Mouse (Mus musculus) bone marrow macrophage, adult 2 months (primary cell): Measurements from ENCODE around the gene Ank3. TPM values are rescaled to one million over a fixed set of nuclear protein-coding genes. Genes with fewer than 3 reads are reported as not detected.

Experiments
- H3K27ac ChIP-seq: 2 replicates; pipeline ENCODE4 v1.5.1; 2012; ENCODE audit warnings: low read depth, low read length; ENCODE audit not compliant: insufficient read depth
- H3K4me1 ChIP-seq: 2 replicates; pipeline ENCODE4 v1.6.1; 2012; ENCODE audit warnings: low read length; ENCODE audit not compliant: control insufficient read depth, insufficient read depth
- H3K4me3 ChIP-seq: 2 replicates; pipeline ENCODE4 v1.5.1; 2012; ENCODE audit warnings: mild to moderate bottlenecking, low read length, moderate library complexity; ENCODE audit not compliant: insufficient read depth
- CTCF ChIP-seq: IDR thresholded peaks from 2 replicates; pipeline ENCODE4 v1.5.1; 2012; ENCODE audit warnings: low read depth, mild to moderate bottlenecking, low read length, moderate library complexity
- POLR2A ChIP-seq: IDR thresholded peaks from 2 replicates; pipeline ENCODE4 v1.6.1; 2012; ENCODE audit warnings: mild to moderate bottlenecking, low read depth, low read length, borderline replicate concordance
- polyA plus RNA-seq: library from polyadenylated mRNA; stranded (reverse); fragments of >200 nt; gene quantifications from 2 replicates; pipeline ENCODE4 v1.2.4, GENCODE M21; 2012; ENCODE audit not compliant: missing spikeins, insufficient read depth, insufficient read length

Ank3 gene
- polyA plus RNA-seq, 1 experiment = 1.5 TPM

GRCm38 (mm10) chr10:69726265-69726664, 327.7 kb downstream of the Ank3 start:
- Histone ChIP-seq H3K27ac (no peak overlapping the region), H3K4me3 (no peak overlapping the region), H3K4me1 (no peaks in the 10 kb centered on the region)
- no peak for TF ChIP-seq CTCF
- no peak for TF ChIP-seq POLR2A

GRCm38 (mm10) chr10:69726806-69727205, 328.2 kb downstream of the Ank3 start:
- TF ChIP-seq CTCF (no peak), POLR2A (no peak)
- Histone ChIP-seq H3K4me1 (no peaks in the 10 kb centered on the region), H3K4me3 (no peak overlapping the region), H3K27ac (no peak overlapping the region)

GRCm38 (mm10) chr10:69728876-69729275, 330.3 kb downstream of the Ank3 start:
- H3K4me1 ChIP-seq = no peaks in the 10 kb centered on the region
- no peak for TF ChIP-seq POLR2A
- no peak for TF ChIP-seq CTCF
- no peak overlapping the region for H3K4me3 ChIP-seq
- no peak overlapping the region for H3K27ac ChIP-seq

DNA sequence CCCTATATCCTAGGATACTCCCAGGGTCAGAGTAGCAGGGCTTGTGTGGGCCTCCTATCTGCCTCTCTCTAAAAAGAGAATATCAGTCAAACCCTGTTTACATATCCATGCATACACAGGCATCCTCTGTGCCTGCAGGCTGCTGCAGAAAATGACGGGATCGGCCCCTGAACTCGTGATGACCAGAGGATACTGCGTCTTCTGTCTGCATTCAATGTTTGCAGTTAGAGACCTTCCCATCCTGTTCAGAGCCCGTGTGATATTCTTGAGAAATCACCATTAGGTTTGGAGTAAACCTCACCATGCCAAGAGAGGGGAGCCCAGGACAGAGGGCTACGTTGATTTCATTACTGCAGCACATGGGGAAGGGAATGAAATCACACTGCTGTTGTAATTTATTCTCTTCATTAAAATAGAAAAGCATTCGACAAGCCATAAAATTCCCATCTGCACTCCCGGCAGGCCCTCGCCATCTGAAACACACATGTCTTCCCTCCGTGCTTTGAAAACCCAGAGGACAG, 331.8 kb downstream of the Ank3 start:
- Histone ChIP-seq H3K4me1 (no peaks in the 10 kb centered on the region), H3K4me3 (no peak overlapping the region), H3K27ac (no peak overlapping the region)
- TF ChIP-seq POLR2A (no peak), CTCF (no peak)

GRCm38 (mm10) chr10:69731341-69731740, 332.8 kb downstream of the Ank3 start:
- Histone ChIP-seq H3K27ac (no peak overlapping the region), H3K4me1 (no peaks in the 10 kb centered on the region), H3K4me3 (no peak overlapping the region)
- TF ChIP-seq POLR2A (no peak), CTCF (no peak)

DNA sequence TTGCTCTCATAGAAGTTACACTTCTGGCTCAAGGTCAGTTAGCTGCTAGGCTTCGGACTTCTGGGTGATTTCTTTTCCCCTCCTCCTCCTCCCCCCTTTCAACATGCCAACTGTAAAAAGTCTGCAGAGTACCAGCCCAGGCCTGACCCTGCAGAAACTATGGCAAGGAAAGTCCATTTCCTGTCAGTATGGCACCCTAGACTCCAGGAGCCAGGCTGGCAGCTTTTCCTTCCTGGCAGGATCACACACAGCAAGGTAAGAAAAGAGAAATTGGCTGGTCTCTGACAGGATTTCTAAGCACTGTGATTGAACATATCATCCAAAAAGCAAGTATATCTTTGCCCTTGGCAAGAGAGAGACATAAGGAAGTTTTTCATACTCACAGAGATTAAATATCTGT, 333.3 kb downstream of the Ank3 start:
- no peak overlapping the region for H3K27ac ChIP-seq
- TF ChIP-seq CTCF (no peak), POLR2A (no peak)
- H3K4me1 ChIP-seq = no peaks in the 10 kb centered on the region
- H3K4me3 ChIP-seq = no peak overlapping the region

DNA sequence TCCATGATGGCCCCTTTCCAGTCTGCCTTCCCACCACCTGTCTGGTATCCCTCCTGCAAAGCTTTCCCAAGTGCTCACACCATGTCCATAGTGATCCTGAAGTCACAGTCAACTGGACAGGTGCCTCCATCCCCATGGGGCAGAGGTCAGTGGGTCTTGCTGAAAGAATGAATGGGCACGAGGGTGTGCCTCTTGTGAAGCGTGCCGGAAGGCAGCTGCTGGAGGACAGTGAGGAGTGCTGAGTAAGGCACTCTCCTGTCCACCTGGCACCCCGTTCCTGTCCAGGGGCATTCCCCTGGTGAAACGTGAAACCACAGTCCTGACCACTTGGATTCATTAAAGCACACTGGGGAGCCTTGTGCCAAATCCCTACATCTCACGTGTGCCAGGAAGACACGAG, 337.7 kb downstream of the Ank3 start:
- H3K4me3 ChIP-seq = no peak overlapping the region
- H3K27ac ChIP-seq = no peak overlapping the region
- no peaks in the 10 kb centered on the region for H3K4me1 ChIP-seq
- TF ChIP-seq POLR2A (no peak), CTCF (no peak)

DNA sequence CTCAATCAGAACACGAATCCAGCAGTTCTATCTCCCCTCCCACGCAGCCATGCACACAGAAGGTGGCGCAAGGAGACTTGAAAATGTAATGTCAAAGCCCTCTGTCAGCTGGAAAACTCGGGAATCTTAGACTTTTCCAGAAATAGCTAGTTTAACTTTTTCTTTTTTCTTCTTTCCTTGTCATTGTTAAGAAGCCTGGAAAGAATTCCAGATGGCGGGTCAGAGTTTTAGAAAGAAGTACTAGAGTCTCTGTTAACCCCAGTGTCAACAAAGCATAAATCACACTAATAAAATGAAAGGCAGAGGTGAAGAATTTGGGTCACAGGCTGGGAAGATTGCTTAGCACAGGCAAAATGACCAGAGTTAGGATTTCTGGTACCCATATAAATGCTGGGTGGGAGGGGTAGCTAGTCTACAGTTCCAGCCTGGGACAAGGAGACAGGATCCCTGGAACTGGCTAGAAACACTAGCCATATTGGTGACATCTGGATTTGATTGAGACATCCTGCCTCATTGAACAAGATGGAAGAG, 340.2 kb downstream of the Ank3 start:
- H3K27ac ChIP-seq = no peak overlapping the region
- H3K4me1 ChIP-seq = no peaks in the 10 kb centered on the region
- TF ChIP-seq POLR2A (no peak), CTCF (no peak)
- H3K4me3 ChIP-seq = no peak overlapping the region

DNA sequence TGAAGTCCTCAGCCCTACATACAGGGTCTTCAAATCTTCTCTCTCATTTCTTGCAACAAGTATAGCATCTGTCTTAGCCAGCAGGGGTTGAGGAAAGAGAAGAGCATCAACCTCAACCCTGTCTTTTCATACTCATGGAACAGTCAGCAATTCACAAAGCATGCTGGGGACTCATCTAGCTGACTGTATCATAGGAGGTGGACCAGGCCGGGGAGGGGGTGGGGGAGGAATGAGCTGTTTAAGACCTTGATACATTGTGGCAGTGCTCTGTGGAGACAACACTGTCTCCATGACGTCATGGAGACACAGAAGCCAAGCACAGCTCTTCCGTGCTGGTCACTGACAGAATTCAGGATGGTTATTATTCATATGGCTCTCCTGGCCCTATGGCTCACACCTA, 344.0 kb downstream of the Ank3 start:
- H3K27ac ChIP-seq = no peak overlapping the region
- H3K4me1 ChIP-seq = no peaks in the 10 kb centered on the region
- H3K4me3 ChIP-seq = no peak overlapping the region
- no peak for TF ChIP-seq CTCF
- no peak for TF ChIP-seq POLR2A

GRCm38 (mm10) chr10:69744181-69744580, 345.6 kb downstream of the Ank3 start:
- no peaks in the 10 kb centered on the region for H3K4me1 ChIP-seq
- TF ChIP-seq POLR2A (no peak), CTCF (no peak)
- H3K27ac ChIP-seq = no peak overlapping the region
- no peak overlapping the region for H3K4me3 ChIP-seq

DNA sequence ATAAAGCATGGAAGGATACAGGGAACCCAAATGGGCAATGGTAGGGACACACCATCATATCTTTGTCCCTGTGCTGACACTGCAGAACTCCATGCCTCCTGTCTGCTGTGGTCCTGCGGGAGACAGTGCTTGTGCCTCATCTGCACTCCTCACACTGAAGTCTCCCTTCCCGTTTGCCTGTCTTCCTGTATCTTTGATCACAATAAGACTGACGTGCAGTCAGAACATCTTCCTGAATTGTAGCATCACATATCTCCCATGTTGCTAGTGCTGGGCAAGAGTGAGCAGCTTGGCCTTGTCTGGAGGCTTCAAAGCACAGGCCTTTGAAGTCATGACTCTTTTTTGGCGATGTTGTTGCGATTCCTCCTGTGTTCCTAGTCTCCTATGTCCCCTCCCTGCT, 346.3 kb downstream of the Ank3 start:
- Histone ChIP-seq H3K27ac (no peak overlapping the region), H3K4me1 (no peaks in the 10 kb centered on the region), H3K4me3 (no peak overlapping the region)
- TF ChIP-seq POLR2A (no peak), CTCF (no peak)
